Mouse (Mus musculus) Patski (cell line): ENCODE measurements at regions not wholly inside any gene's neighbourhood (a gene's known extent, or its start where the extent isn't known, plus 50 kb on each side); places are given as distances from the start of the nearest gene placed in this dataset.

Source experiments
- ATAC-seq: fragments of 100-300 bp; one replicate; pipeline ENCODE4 v1.8.0; 2021
- CTCF ChIA-PET: fragments of 350-600 bp; sonication (Branson Sonifier 250); formaldehyde crosslinking; loops from one replicate; lab custom pipeline; 2022; ENCODE audit warnings: inconsistent platforms; lab: Charles Lee
- POLR2A ChIA-PET: fragments of 350-600 bp; sonication (Branson Sonifier 250); formaldehyde crosslinking; loops from one replicate; lab custom pipeline; 2022; ENCODE audit warnings: antibody characterized with exemption, inconsistent platforms; lab: Charles Lee
- DNase-seq: peaks from one replicate; pipeline ENCODE4 v3.0.0-alpha.2; 2011; ENCODE audit warnings: low read depth, low spot score
- H3K27me3 ChIP-seq: fragments of 371-371 bp; one replicate; pipeline ENCODE4 v1.5.1; 2021
- CTCF ChIP-seq: fragments of 100-300 bp; IDR thresholded peaks from one replicate; pipeline ENCODE4 v1.5.1; 2021
- in situ Hi-C: fragments of 300-500 bp; cut with MboI; formaldehyde crosslinking; loops from 3 replicates; pipeline ENCODE4 v1.11.1; 2018; ENCODE audit warnings: low pct_unique_long_range_greater_than_20kb, mixed read lengths

GRCm38 (mm10) chr13:72937246-72937645 is 308.6 kb downstream of the Irx2 start:
- no peak for TF ChIP-seq CTCF
- POLR2A ChIA-PET: no interaction called here
- in situ Hi-C loops: no loop called here
- no peak for DNase-seq
- H3K27me3 ChIP-seq: peaks cover 11% of the 10 kb centered on the region
- CTCF ChIA-PET: no interaction called here
- no peak for ATAC-seq

- peaks cover 11% of the 10 kb centered on the region for H3K27me3 ChIP-seq
- in situ Hi-C loops: no loop called here
- DNase-seq (no peak), ATAC-seq (no peak)
- POLR2A ChIA-PET: no interaction called here
- CTCF ChIA-PET: no interaction called here
- TF ChIP-seq CTCF: no peak
Observed at GRCm38 (mm10) chr13:72938156-72938874, 309.7 kb downstream of the Irx2 start.

GRCm38 (mm10) chr13:72947374-72948165 is 312.7 kb upstream of the Irx4 start:
- CTCF ChIA-PET: no interaction called here
- DNase-seq (no peak), ATAC-seq (no peak)
- TF ChIP-seq CTCF: no peak
- in situ Hi-C loops: no loop called here
- H3K27me3 ChIP-seq: peaks cover 22% of the 10 kb centered on the region
- POLR2A ChIA-PET: no interaction called here

- POLR2A ChIA-PET: no interaction called here
- H3K27me3 ChIP-seq: peaks cover 16% of the 10 kb centered on the region
- ATAC-seq (no peak), DNase-seq (no peak)
- CTCF ChIA-PET: interaction anchor here (0.8 kb wide), 1 partner anchor 17 kb away, joined by 3 read pairs; no protein-coding TSS in a partner anchor
- no peak for TF ChIP-seq CTCF
- in situ Hi-C loops: no loop called here
Observed at GRCm38 (mm10) chr13:72958616-72959518, 301.4 kb upstream of the Irx4 start.

GRCm38 (mm10) chr13:72961291-72961690 is 299.0 kb upstream of the Irx4 start:
- H3K27me3 ChIP-seq: peaks cover 16% of the 10 kb centered on the region
- in situ Hi-C loops: no loop called here
- ChIA-PET CTCF (interaction anchor here (0.8 to 1.2 kb wide), 2 partner anchors 10 to 12 kb away, joined by 3 read pairs; no protein-coding TSS in a partner anchor), POLR2A (no interaction called here)
- ATAC-seq: no peak
- no peak for TF ChIP-seq CTCF
- no peak for DNase-seq

GRCm38 (mm10) chr13:72972165-72972564 is 288.1 kb upstream of the Irx4 start:
- in situ Hi-C loops: no loop called here
- H3K27me3 ChIP-seq: peaks cover 9% of the 10 kb centered on the region
- DNase-seq (no peak), ATAC-seq (no peak)
- CTCF ChIA-PET: no interaction called here
- POLR2A ChIA-PET: no interaction called here
- TF ChIP-seq CTCF: no peak

- ChIA-PET POLR2A (no interaction called here), CTCF (interaction anchor here (1.1 kb wide), 1 partner anchor 12 kb away, joined by 3 read pairs; no protein-coding TSS in a partner anchor)
- H3K27me3 ChIP-seq: peaks cover 9% of the 10 kb centered on the region
- ATAC-seq: no peak
- DNase-seq: no peak
- no peak for TF ChIP-seq CTCF
- in situ Hi-C loops: no loop called here
Observed at GRCm38 (mm10) chr13:72972894-72973293, 287.4 kb upstream of the Irx4 start.

GRCm38 (mm10) chr13:72977213-72977612 is 283.1 kb upstream of the Irx4 start:
- POLR2A ChIA-PET: no interaction called here
- CTCF ChIA-PET: no interaction called here
- no peak for TF ChIP-seq CTCF
- in situ Hi-C loops: no loop called here
- ATAC-seq (no peak), DNase-seq (no peak)
- H3K27me3 ChIP-seq: peaks cover 5% of the 10 kb centered on the region

GRCm38 (mm10) chr13:72977971-72978370 is 282.3 kb upstream of the Irx4 start:
- H3K27me3 ChIP-seq: peaks cover 5% of the 10 kb centered on the region
- in situ Hi-C loops: no loop called here
- DNase-seq: no peak
- ATAC-seq: no peak
- TF ChIP-seq CTCF: no peak
- ChIA-PET POLR2A (no interaction called here), CTCF (no interaction called here)

- in situ Hi-C loops: no loop called here
- TF ChIP-seq CTCF: no peak
- DNase-seq: no peak
- ATAC-seq: no peak
- POLR2A ChIA-PET: no interaction called here
- CTCF ChIA-PET: no interaction called here
- peaks cover 13% of the 10 kb centered on the region for H3K27me3 ChIP-seq
Observed at GRCm38 (mm10) chr13:72978966-72979365, 281.3 kb upstream of the Irx4 start.
